Mouse (Mus musculus) ES-E14 (cell line): ENCODE measurements around the gene Prkaca. TPM values are rescaled to one million over a fixed set of nuclear protein-coding genes. Genes with fewer than 3 reads are reported as not detected.
"Not testable (repeated sequence)": the region's sequence is repeated elsewhere in the genome, so short reads cannot be mapped to it uniquely, and the experiment has no call there.

Experiments used
- DNase-seq: peaks from one replicate; pipeline ENCODE4 v3.0.0-alpha.2; 2013; ENCODE audit warnings: low read depth, low spot score
- H3K27ac ChIP-seq: 2 replicates; pipeline ENCODE4 v1.5.1; 2012; ENCODE audit warnings: low read depth, mild to moderate bottlenecking, low read length, moderate library complexity, mixed read lengths; ENCODE audit not compliant: poor library complexity, insufficient read depth, severe bottlenecking
- H3K36me3 ChIP-seq: 2 replicates; pipeline ENCODE4 v1.6.1; 2012; ENCODE audit warnings: mild to moderate bottlenecking, low read length, moderate library complexity, mixed read lengths; ENCODE audit not compliant: control insufficient read depth, poor library complexity, insufficient read depth, severe bottlenecking
- H3K4me1 ChIP-seq, 2 experiments: fragments of 150-350 bp in 1 of 2; sonication (generic) in 1 of 2; 2 replicates each; pipeline ENCODE4 v1.6.1; 2012; ENCODE audit warnings: low read length in 2 of 2, mild to moderate bottlenecking in 1 of 2, mixed read lengths in 1 of 2; ENCODE audit not compliant: control insufficient read depth in 2 of 2, insufficient read depth in 2 of 2, poor library complexity in 1 of 2
- H3K4me3 ChIP-seq, 2 experiments: fragments of 150-350 bp in 1 of 2; sonication (generic) in 1 of 2; 2 replicates each; pipeline ENCODE4 v1.5.1; 2012; ENCODE audit warnings: low read length in 2 of 2, low read depth in 1 of 2, mild to moderate bottlenecking in 1 of 2, mixed read lengths in 1 of 2; ENCODE audit not compliant: insufficient read depth in 1 of 2, poor library complexity in 1 of 2, severe bottlenecking in 1 of 2
- H3K9ac ChIP-seq: 2 replicates; pipeline ENCODE4 v1.6.1; 2012; ENCODE audit warnings: low read depth, mild to moderate bottlenecking, low read length, mixed read lengths; ENCODE audit not compliant: poor library complexity, insufficient read depth, severe bottlenecking
- H3K9me3 ChIP-seq: fragments of 150-350 bp; sonication (generic); 2 replicates; pipeline ENCODE4 v1.6.1; 2012; ENCODE audit warnings: low read depth, mild to moderate bottlenecking, low read length; ENCODE audit not compliant: control insufficient read depth, insufficient read depth
- CHD2 ChIP-seq: IDR thresholded peaks from 2 replicates; pipeline ENCODE4 v1.6.1; 2014; ENCODE audit warnings: mild to moderate bottlenecking, low read depth, low read length, inconsistent platforms
- HCFC1 ChIP-seq: IDR thresholded peaks from 2 replicates; pipeline ENCODE4 v1.6.1; 2012; ENCODE audit warnings: low read length, inconsistent platforms, borderline replicate concordance; ENCODE audit not compliant: insufficient read depth
- MAFK ChIP-seq: IDR thresholded peaks from 2 replicates; pipeline ENCODE4 v1.6.1; 2014; ENCODE audit warnings: mild to moderate bottlenecking, low read depth, low read length, inconsistent platforms; ENCODE audit not compliant: insufficient read depth
- ZC3H11A ChIP-seq: IDR thresholded peaks from 2 replicates; pipeline ENCODE4 v1.6.1; 2012; ENCODE audit warnings: low read depth, mild to moderate bottlenecking, inconsistent platforms, low read length, borderline replicate concordance
- ZNF384 ChIP-seq: IDR thresholded peaks from 2 replicates; pipeline ENCODE4 v1.6.1; 2012; ENCODE audit warnings: low read depth, low read length, inconsistent platforms
- in situ Hi-C, 2 experiments: fragments of 600-800 bp; cut with MboI; formaldehyde crosslinking; loops; one replicate each; pipeline ENCODE4 v1.15.1; 2025; ENCODE audit warnings: low sequenced_read_pairs in 2 of 2, inconsistent platforms in 1 of 2; ENCODE audit not compliant: unreplicated experiment in 2 of 2
- total RNA-seq: library from RNA; depleted of rRNA; stranded (reverse); fragments of 300-350 nt; gene quantifications from 2 replicates; pipeline ENCODE4 v1.2.3, GENCODE M21; 2012

The Prkaca gene
- total RNA-seq, 1 experiment, result 31.4 TPM

DNA sequence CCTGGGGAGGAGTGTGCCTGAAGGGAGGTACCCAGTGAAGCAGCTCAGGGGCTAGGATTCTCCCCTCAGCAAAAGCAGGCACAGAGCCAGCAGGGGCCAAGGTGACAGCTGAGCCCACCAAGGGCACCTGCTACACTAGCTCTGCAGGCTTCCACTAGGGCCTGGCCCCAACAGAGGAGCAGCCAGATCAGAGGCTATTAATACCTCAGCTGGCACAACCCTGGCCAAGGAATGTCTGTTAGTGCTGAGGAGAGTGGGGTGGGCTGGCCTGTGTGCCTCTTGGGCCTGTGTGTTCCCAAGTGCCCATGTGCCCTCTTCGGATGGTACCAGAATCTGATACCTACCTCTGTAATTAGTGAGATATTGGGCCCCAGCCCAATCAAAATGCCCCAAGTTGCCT is 7.5 kb downstream of the Prkaca start:
- no peak for DNase-seq

DNA sequence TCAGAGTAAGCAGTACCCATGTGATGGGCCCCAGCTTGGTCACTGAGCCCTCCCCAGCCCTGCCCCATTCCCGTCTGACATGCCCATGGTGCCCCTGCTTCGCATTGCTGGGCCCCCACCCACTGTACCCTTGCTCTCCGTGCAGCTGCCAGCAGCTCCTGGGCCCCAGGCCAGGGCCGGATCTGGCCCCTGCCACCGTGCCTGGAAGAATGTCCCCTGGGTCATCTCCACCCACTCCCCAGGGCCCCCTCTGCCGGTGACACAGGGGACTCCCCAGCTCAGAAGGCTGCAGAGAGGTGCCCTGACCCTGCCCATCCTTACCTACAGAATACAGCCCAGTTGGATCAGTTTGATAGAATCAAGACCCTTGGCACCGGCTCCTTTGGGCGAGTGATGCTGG is 8.1 kb downstream of the Prkaca start:
- no peak for DNase-seq
- Histone ChIP-seq H3K9me3 (no peaks in the 10 kb centered on the region), H3K4me1 (no peaks in the 10 kb centered on the region; a peak in 1 of 4 replicates), H3K36me3 (peaks cover 10% of the 10 kb centered on the region; the same call in 1 of the 2 replicates), H3K9ac (no peak overlapping the region), H3K27ac (no peak overlapping the region), H3K4me3 (no peak overlapping the region)
- no peak for TF ChIP-seq HCFC1
- TF ChIP-seq CHD2, result no peak
- TF ChIP-seq ZNF384, result no peak
- TF ChIP-seq MAFK, result no peak
- no peak for TF ChIP-seq ZC3H11A
- in situ Hi-C loops, result no loop called here

More for the DNA sequence above, 7.5 kb downstream of the Prkaca start:
- Histone ChIP-seq H3K27ac (no peak overlapping the region), H3K9ac (no peak overlapping the region), H3K9me3 (no peaks in the 10 kb centered on the region), H3K4me1 (no peaks in the 10 kb centered on the region; a peak in 1 of 4 replicates), H3K36me3 (peaks cover 10% of the 10 kb centered on the region; the same call in 1 of the 2 replicates), H3K4me3 (no peak overlapping the region)
- no peak for TF ChIP-seq CHD2
- no peak for TF ChIP-seq MAFK
- TF ChIP-seq HCFC1, result no peak
- no peak for TF ChIP-seq ZC3H11A
- TF ChIP-seq ZNF384, result no peak
- in situ Hi-C loops, result no loop called here

DNA sequence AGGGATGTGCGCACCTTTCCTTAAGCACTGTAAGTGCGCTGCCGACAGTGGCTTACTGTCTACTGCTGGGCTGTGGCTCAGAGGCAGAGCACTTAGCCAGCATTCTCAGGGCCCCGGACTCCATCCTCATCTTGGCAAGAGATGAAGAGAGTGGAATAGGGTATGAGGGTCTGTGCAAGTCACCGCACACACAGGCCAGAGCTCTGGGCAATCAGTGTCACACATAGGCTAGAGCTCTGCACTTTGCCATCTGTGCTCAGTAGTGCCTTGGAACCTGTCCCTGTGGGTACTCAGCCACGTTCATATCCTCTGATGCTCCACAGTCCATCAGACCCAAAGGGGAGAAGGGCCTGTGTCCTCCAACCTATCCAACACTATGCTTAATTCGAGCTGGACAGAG is 8.7 kb downstream of the Prkaca start:
- DNase-seq, result no peak
- no peaks in the 10 kb centered on the region for H3K9me3 ChIP-seq
- no peaks in the 10 kb centered on the region; a peak in 1 of 4 replicates for H3K4me1 ChIP-seq
- H3K36me3 ChIP-seq, result peaks cover 11% of the 10 kb centered on the region; the same call in 1 of the 2 replicates
- H3K4me3 ChIP-seq, result no peak overlapping the region
- no peak overlapping the region for H3K9ac ChIP-seq
- in situ Hi-C loops, result no loop called here
- no peak for TF ChIP-seq ZNF384
- no peak for TF ChIP-seq CHD2
- TF ChIP-seq ZC3H11A, result no peak
- TF ChIP-seq HCFC1, result no peak
- TF ChIP-seq MAFK, result no peak
- H3K27ac ChIP-seq, result no peak overlapping the region

DNA sequence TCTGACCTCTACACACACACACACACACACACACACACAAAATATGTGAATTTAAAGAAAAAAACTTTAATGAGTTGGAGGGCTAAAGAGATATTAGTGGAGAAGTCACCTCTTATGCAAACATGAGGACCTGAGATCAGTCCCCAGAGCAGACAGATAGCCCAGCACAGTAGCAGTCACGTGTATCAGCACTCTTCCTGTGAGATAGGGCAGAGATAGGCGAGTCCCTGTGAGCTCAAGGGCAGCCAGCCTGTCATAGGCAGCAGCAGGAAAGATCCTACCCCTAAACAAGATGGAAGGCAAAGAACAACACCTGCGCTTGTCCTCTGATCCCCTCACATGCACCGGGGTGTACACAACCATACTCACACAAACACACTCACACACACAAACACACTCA is 9.7 kb downstream of the Prkaca start:
- DNase-seq, result no peak
- Histone ChIP-seq H3K36me3 (peaks cover 17% of the 10 kb centered on the region; the same call in 1 of the 2 replicates), H3K9me3 (no peaks in the 10 kb centered on the region), H3K4me3 (no peak overlapping the region), H3K4me1 (no peaks in the 10 kb centered on the region; a peak in 1 of 4 replicates), H3K27ac (no peak overlapping the region), H3K9ac (no peak overlapping the region)
- TF ChIP-seq CHD2, result no peak
- no peak for TF ChIP-seq ZNF384
- TF ChIP-seq ZC3H11A, result no peak
- no peak for TF ChIP-seq HCFC1
- TF ChIP-seq MAFK, result no peak
- in situ Hi-C loops, result no loop called here

DNA sequence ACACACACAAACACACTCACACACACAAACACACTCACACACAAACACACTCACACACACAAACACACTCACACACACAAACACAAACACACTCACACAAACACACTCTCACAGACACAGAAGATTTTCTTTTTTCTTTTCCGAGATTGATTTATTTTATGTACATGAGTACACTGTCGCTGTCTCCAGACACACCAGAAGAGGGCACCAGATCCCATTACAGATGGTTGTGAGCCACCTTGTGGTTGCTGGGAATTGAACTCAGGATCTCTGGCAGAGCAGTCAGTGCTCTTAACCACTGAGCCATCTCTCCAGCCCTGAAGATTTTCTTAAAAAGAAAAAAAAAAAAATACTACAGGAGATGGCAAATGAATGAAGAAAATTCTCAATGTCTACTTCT is 10.4 kb downstream of the Prkaca start:
- peaks cover 17% of the 10 kb centered on the region; the same call in 1 of the 2 replicates for H3K36me3 ChIP-seq
- H3K9ac ChIP-seq, in situ Hi-C loops, H3K4me3 ChIP-seq, H3K27ac ChIP-seq, DNase-seq, H3K4me1 ChIP-seq, H3K9me3 ChIP-seq: not testable (repeated sequence)
